Mouse (Mus musculus) spleen, postnatal 0 days (tissue): ENCODE measurements around the gene Gnat3. TPM values are rescaled to one million over a fixed set of nuclear protein-coding genes. Genes with fewer than 3 reads are reported as not detected.

Experiments used
- polyA plus RNA-seq: library from polyadenylated mRNA; unstranded; fragments of >200 nt; fragmentation: Nextera tagmentation; extraction: Ambion mirVana; gene quantifications from 2 replicates; pipeline ENCODE4 v1.2.1, GENCODE M21; 2015

The Gnat3 gene
- polyA plus RNA-seq: not detected in 2 replicates

GRCm38 (mm10) chr5:17962249-17962648 lies at the start of gene Gnat3:
TSS of gene Gnat3 (plus strand) at chr5:17962549.

Other genes starting within 250 kb of the Gnat3 start
- gene Cd36, start 73.7 kb upstream of the Gnat3 start, polyA plus RNA-seq: 122 and 146 TPM in 2 replicates